Mouse (Mus musculus): ENCODE data around the gene Rps26. TPM values are rescaled to one million over a fixed set of nuclear protein-coding genes. Genes with fewer than 3 reads are reported as not detected.

Gene Rps26
- total and polyA plus RNA-seq, 3 experiments, result 1,182 to 5,947 (median 4,124) TPM

GRCm38 (mm10) chr10:128642749-128643148, 16.2 kb upstream of the Rps26 start:
- DNase-seq (ENCODE audit: low spot score), result no peak
- Histone ChIP-seq H3K4me1 (ENCODE audit: insufficient read depth, low read depth, low read length) (peaks cover 58% of the 10 kb centered on the region), H3K36me3 (replicated peaks) (peaks cover 55% of the 10 kb centered on the region), H3K9me3 (replicated peaks) (no peaks in the 10 kb centered on the region), H3K4me3 (ENCODE audit: low read depth, low read length) (no peak overlapping the region), H3K27me3 (ENCODE audit: insufficient read depth, low read length) (no peaks in the 10 kb centered on the region)
- ATAC-seq (ENCODE audit: extremely low read depth, insufficient number of reproducible peaks, low FRiP score, poor library complexity, severe bottlenecking), result no peak
- TF ChIP-seq POLR2AphosphoS5 (IDR thresholded peaks at IDR 0.05; ENCODE audit: insufficient replicate concordance, low read depth, low read length), result no peak
- no peak for TF ChIP-seq CTCF (IDR thresholded peaks at IDR 0.05; ENCODE audit: low read depth, low read length)
- TF ChIP-seq GATA2 (IDR thresholded peaks at IDR 0.05; ENCODE audit: borderline replicate concordance, low read depth, low read length), result no peak
- no peak for TF ChIP-seq GATA1 (IDR thresholded peaks at IDR 0.05; ENCODE audit: borderline replicate concordance, low read length)
- TF ChIP-seq TAL1 (conservative IDR thresholded peaks at IDR 0.05; ENCODE audit: low read depth, low read length), result no peak

GRCm38 (mm10) chr10:128641871-128642270, 15.3 kb upstream of the Rps26 start:
- DNase-seq (ENCODE audit: low spot score) (no peak), ATAC-seq (ENCODE audit: extremely low read depth, insufficient number of reproducible peaks, low FRiP score, poor library complexity, severe bottlenecking) (no peak)
- H3K27me3 ChIP-seq (ENCODE audit: insufficient read depth, low read length), result no peaks in the 10 kb centered on the region
- no peaks in the 10 kb centered on the region for H3K9me3 ChIP-seq (replicated peaks)
- no peak overlapping the region for H3K4me3 ChIP-seq (ENCODE audit: low read depth, low read length)
- peaks cover 60% of the 10 kb centered on the region for H3K36me3 ChIP-seq (replicated peaks)
- TF ChIP-seq POLR2AphosphoS5 (IDR thresholded peaks at IDR 0.05; ENCODE audit: insufficient replicate concordance, low read depth, low read length) (no peak), CTCF (IDR thresholded peaks at IDR 0.05; ENCODE audit: low read depth, low read length) (no peak), TAL1 (conservative IDR thresholded peaks at IDR 0.05; ENCODE audit: low read depth, low read length) (no peak), GATA2 (IDR thresholded peaks at IDR 0.05; ENCODE audit: borderline replicate concordance, low read depth, low read length) (no peak), GATA1 (IDR thresholded peaks at IDR 0.05; ENCODE audit: borderline replicate concordance, low read length) (no peak)
- H3K4me1 ChIP-seq (ENCODE audit: insufficient read depth, low read depth, low read length), result peaks cover 55% of the 10 kb centered on the region

- TF ChIP-seq CTCF (IDR thresholded peaks at IDR 0.05; ENCODE audit: low read depth, low read length) (no peak), TAL1 (conservative IDR thresholded peaks at IDR 0.05; ENCODE audit: low read depth, low read length) (no peak), GATA2 (IDR thresholded peaks at IDR 0.05; ENCODE audit: borderline replicate concordance, low read depth, low read length) (no peak), GATA1 (IDR thresholded peaks at IDR 0.05; ENCODE audit: borderline replicate concordance, low read length) (no peak), POLR2AphosphoS5 (IDR thresholded peaks at IDR 0.05; ENCODE audit: insufficient replicate concordance, low read depth, low read length) (no peak)
- H3K36me3 ChIP-seq (replicated peaks), result peaks cover 69% of the 10 kb centered on the region
- ATAC-seq (ENCODE audit: extremely low read depth, insufficient number of reproducible peaks, low FRiP score, poor library complexity, severe bottlenecking) (no peak), DNase-seq (ENCODE audit: low spot score) (no peak)
- H3K4me3 ChIP-seq (ENCODE audit: low read depth, low read length), result no peak overlapping the region
- no peaks in the 10 kb centered on the region for H3K9me3 ChIP-seq (replicated peaks)
- H3K4me1 ChIP-seq (ENCODE audit: insufficient read depth, low read depth, low read length), result peaks cover 52% of the 10 kb centered on the region
- H3K27me3 ChIP-seq (ENCODE audit: insufficient read depth, low read length), result no peaks in the 10 kb centered on the region
Measured at GRCm38 (mm10) chr10:128640891-128641290, 14.3 kb upstream of the Rps26 start.

GRCm38 (mm10) chr10:128639999-128640398, 13.5 kb upstream of the Rps26 start:
- H3K27me3 ChIP-seq (ENCODE audit: insufficient read depth, low read length), result no peaks in the 10 kb centered on the region
- no peak for DNase-seq (ENCODE audit: low spot score)

GRCm38 (mm10) chr10:128637011-128637410, 10.5 kb upstream of the Rps26 start:
- Histone ChIP-seq H3K9me3 (replicated peaks) (no peaks in the 10 kb centered on the region), H3K4me3 (ENCODE audit: low read depth, low read length) (no peak overlapping the region), H3K36me3 (replicated peaks) (peaks cover 94% of the 10 kb centered on the region), H3K27me3 (ENCODE audit: insufficient read depth, low read length) (no peaks in the 10 kb centered on the region), H3K4me1 (ENCODE audit: insufficient read depth, low read depth, low read length) (peaks cover 20% of the 10 kb centered on the region)
- no peak for ATAC-seq (ENCODE audit: extremely low read depth, insufficient number of reproducible peaks, low FRiP score, poor library complexity, severe bottlenecking)
- TF ChIP-seq CTCF (IDR thresholded peaks at IDR 0.05; ENCODE audit: low read depth, low read length), result no peak
- DNase-seq (ENCODE audit: low spot score), result no peak

More at GRCm38 (mm10) chr10:128639999-128640398, 13.5 kb upstream of the Rps26 start:
- Histone ChIP-seq H3K4me1 (ENCODE audit: insufficient read depth, low read depth, low read length) (peaks cover 46% of the 10 kb centered on the region), H3K4me3 (ENCODE audit: low read depth, low read length) (no peak overlapping the region), H3K36me3 (replicated peaks) (peaks cover 78% of the 10 kb centered on the region), H3K9me3 (replicated peaks) (no peaks in the 10 kb centered on the region)
- TF ChIP-seq GATA1 (IDR thresholded peaks at IDR 0.05; ENCODE audit: borderline replicate concordance, low read length) (no peak), CTCF (IDR thresholded peaks at IDR 0.05; ENCODE audit: low read depth, low read length) (no peak), GATA2 (IDR thresholded peaks at IDR 0.05; ENCODE audit: borderline replicate concordance, low read depth, low read length) (no peak), POLR2AphosphoS5 (IDR thresholded peaks at IDR 0.05; ENCODE audit: insufficient replicate concordance, low read depth, low read length) (no peak), TAL1 (conservative IDR thresholded peaks at IDR 0.05; ENCODE audit: low read depth, low read length) (no peak)
- no peak for ATAC-seq (ENCODE audit: extremely low read depth, insufficient number of reproducible peaks, low FRiP score, poor library complexity, severe bottlenecking)

GRCm38 (mm10) chr10:128636561-128636960, 10.0 kb upstream of the Rps26 start:
- TF ChIP-seq CTCF (IDR thresholded peaks at IDR 0.05; ENCODE audit: low read depth, low read length) (no peak), TAL1 (conservative IDR thresholded peaks at IDR 0.05; ENCODE audit: low read depth, low read length) (no peak), GATA2 (IDR thresholded peaks at IDR 0.05; ENCODE audit: borderline replicate concordance, low read depth, low read length) (no peak), GATA1 (IDR thresholded peaks at IDR 0.05; ENCODE audit: borderline replicate concordance, low read length) (no peak), POLR2AphosphoS5 (IDR thresholded peaks at IDR 0.05; ENCODE audit: insufficient replicate concordance, low read depth, low read length) (no peak)
- no peak for ATAC-seq (ENCODE audit: extremely low read depth, insufficient number of reproducible peaks, low FRiP score, poor library complexity, severe bottlenecking)
- H3K9me3 ChIP-seq (replicated peaks), result no peaks in the 10 kb centered on the region
- peaks cover 94% of the 10 kb centered on the region for H3K36me3 ChIP-seq (replicated peaks)
- H3K4me1 ChIP-seq (ENCODE audit: insufficient read depth, low read depth, low read length), result peaks cover 20% of the 10 kb centered on the region
- H3K4me3 ChIP-seq (ENCODE audit: low read depth, low read length), result no peak overlapping the region
- no peak for DNase-seq (ENCODE audit: low spot score)
- no peaks in the 10 kb centered on the region for H3K27me3 ChIP-seq (ENCODE audit: insufficient read depth, low read length)

GRCm38 (mm10) chr10:128635697-128636096, 9.2 kb upstream of the Rps26 start:
- TF ChIP-seq CTCF (IDR thresholded peaks at IDR 0.05; ENCODE audit: low read depth, low read length), result no peak
- no peak for TF ChIP-seq GATA1 (IDR thresholded peaks at IDR 0.05; ENCODE audit: borderline replicate concordance, low read length)
- TF ChIP-seq TAL1 (conservative IDR thresholded peaks at IDR 0.05; ENCODE audit: low read depth, low read length), result no peak
- TF ChIP-seq GATA2 (IDR thresholded peaks at IDR 0.05; ENCODE audit: borderline replicate concordance, low read depth, low read length), result no peak
- no peak for TF ChIP-seq POLR2AphosphoS5 (IDR thresholded peaks at IDR 0.05; ENCODE audit: insufficient replicate concordance, low read depth, low read length)
- DNase-seq (ENCODE audit: low spot score) (no peak), ATAC-seq (ENCODE audit: extremely low read depth, insufficient number of reproducible peaks, low FRiP score, poor library complexity, severe bottlenecking) (no peak)
- peaks cover 18% of the 10 kb centered on the region for H3K4me1 ChIP-seq (ENCODE audit: insufficient read depth, low read depth, low read length)
- no peaks in the 10 kb centered on the region for H3K9me3 ChIP-seq (replicated peaks)
- no peak overlapping the region for H3K4me3 ChIP-seq (ENCODE audit: low read depth, low read length)
- peaks cover 87% of the 10 kb centered on the region for H3K36me3 ChIP-seq (replicated peaks)
- no peaks in the 10 kb centered on the region for H3K27me3 ChIP-seq (ENCODE audit: insufficient read depth, low read length)

All from G1E (cell line).